Mouse (Mus musculus): ENCODE data around the gene Bcorl1.

DNA sequence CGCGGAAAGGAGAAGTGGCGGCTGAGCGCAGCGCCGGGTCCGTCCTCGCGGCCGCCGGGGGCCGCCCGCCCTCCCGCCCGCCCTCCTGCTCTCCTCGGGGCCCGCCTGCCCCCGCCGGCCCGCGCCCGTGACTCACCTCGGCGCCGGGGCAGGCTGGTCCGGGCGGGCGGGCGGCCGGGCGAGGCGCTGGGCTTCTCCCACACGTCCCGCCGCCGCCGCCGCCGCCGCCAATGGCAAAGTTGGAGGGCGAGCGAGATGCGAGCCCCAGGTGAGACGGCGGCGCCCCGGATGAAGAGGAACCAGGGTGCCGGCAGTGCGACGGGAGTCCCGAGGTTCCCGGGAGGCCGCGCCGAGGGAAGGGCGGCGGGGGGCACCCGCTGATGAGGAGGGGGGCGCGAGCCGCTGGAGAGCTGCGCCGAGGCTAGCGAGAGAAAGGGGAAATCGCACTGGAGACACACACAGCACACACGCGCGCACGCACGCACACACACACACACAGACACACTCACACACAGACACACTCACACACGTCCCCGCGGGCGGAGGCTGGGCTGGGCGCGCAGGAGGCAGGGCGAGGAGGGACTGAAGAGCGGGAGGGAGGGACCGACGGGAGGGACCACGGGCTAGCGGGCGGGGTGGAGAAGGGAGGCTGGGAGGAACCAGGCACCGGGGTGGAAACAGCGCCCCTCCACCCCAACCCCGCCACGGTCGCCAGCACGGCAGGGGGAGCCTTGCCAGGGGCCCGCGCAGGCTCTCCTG is 112.8 kb downstream of the Bcorl1 start:
- no peak for TF ChIP-seq CTCF (conservative IDR thresholded peaks at IDR 0.05; ENCODE audit: low read length)
- TF ChIP-seq NANOG (IDR thresholded peaks at IDR 0.05; ENCODE audit: borderline replicate concordance, low read length): no peak
- no peak for TF ChIP-seq POU5F1 (IDR thresholded peaks at IDR 0.05; ENCODE audit: borderline replicate concordance, low read length)
